Mouse (Mus musculus) cerebellum, adult 8-10 months (tissue): ENCODE results near the gene Htra3.

Source experiments
- DNase-seq: peaks from one replicate; pipeline ENCODE4 v3.0.0; 2022

Htra3 gene

DNA sequence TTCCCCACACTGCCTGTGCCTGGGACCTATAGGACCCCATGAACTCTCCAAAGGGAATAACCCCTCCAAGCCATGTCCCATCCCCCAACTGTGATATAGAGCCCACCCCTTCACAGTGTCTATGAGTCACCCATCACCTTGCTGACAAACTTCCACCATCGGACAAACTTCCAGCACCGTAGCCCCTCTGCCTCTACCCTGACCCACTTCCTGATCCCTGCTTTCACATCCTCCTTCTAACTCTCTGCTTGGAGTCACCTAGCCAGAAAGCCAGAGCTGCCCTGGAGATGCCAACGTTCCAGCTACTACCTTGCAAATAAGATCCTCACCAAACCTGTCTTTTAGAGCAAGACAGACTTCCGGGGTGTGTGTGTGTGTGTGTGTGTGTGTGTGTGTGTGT, 14.1 kb upstream of the Htra3 start:
- DNase-seq = no peak

DNA sequence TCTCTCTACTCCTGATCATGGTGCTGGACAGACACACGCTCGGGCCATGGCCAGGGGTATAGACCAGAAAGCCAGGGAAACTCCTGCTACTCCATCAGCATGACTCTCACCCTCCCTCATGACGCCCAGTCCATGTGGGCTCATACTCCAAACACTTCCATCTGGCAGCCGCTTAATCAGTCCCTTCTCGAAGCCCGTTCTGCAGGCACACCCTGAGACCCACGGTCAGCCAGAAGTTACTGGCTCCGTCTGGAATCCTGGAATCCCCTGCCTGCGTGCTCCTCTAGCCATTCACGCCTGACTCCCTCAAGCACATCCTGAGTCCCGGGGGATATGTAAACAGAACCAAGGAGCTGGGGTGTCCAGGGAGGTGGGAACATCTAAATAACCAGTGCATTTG, 11.7 kb upstream of the Htra3 start:
- no peak for DNase-seq

DNA sequence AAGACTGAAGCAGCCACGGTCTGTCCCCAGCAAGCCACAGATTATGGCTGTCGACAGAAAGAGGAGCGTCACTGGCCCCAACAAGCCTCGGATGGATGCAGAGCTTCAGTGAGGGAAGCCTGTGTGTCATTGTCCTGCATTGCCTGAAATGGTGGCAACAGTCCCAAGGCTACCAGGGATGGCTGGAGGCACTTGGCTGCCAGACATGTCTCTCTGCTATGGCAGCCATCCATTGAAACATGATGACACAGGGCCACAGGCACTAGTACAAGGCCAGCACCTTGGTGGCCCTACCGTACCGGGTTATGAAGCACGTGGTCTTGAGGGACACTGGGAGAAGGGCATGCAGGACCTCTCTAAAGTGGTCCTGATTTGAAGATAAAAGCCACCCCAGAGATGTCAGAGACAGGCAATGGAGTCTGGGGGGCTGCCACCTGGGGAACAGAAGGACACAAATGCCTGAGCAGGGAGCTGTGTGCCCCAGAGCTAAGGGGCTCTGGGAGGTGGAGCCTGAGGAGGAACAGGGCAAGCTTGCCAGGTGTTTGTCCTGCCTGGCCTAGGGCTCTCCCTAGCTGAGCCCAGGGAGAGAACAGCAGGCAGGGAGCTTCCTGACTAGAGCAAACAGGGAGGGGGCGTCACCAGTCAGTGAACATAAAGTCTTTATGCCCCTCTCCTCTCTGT, 11.0 kb upstream of the Htra3 start:
- DNase-seq = no peak

DNA sequence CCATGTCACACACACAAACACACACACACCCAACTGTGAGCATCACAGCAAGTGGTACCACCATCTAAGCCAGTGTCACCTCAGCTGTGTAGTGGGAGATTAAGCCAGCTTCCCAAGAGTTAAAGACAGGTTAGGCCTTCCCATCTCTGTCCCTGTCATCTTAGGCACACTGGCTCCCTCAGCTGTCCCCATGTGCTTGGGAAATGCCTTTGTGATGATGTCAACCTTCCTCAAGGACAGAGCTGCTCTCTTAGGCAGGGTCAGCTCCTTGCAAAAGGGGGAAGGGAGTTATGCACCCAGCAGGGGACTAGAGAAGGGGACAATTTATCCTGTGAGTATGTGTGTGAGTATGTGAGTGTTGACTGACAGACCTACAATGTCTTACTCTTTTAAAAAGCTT, 9.8 kb upstream of the Htra3 start:
- no peak for DNase-seq

DNA sequence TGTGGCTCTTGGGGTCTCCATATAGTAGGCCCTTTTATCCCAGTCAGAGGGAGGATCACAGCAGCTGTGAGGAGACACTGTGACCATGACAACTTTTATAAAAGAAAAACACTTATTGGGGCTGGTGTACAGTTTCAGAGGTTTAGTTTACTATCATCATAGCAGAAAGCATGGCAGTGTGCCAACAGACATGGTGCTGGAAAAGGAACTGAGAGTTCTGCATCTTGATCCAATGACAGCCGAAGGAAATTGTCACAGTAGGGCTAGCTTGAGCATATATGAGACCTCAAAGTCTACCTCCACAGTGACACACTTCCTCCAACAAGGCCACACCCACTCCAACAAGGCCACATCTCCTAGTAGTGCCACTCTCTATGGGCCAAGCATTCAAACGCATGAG, 9.3 kb upstream of the Htra3 start:
- DNase-seq = no peak

DNA sequence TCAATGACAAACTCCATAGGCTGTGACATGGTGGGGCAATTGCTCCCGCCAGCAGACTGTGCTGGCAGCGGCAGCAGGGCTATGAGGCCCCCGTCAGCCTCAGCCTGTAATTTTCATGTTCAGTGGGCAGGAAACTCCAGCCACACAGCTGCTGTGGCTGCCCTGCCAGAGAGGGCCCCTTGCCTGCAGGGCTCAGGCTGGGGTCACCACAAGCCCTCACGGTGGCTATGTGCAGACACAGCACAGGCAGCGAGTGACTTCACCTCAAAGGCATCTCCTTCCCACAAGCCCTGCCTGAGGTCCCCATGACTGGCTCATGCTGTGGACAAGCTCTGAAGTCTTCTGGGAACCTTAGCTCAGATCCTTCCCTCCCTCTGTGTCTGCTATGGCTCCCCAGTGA, 7.5 kb upstream of the Htra3 start:
- no peak for DNase-seq

DNA sequence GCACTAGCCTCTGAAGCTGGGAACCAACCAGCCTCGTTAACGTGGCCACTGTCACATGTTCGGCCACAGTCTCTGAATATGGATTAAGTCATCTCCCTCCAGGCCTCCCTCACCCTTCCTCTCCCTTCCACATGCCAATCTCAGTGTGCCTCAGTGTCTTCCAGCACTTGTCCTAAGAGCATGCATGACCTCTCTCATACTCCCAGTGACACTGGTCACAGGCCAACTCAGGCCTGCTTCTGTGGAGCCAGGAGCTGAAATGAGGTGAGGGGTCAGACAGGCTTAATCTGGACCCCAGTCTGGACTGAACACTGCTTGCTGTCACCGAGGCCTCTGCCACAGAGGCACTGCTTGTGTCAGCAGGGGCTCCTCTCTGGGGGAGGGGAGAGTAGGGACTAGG, 6.8 kb upstream of the Htra3 start:
- no peak for DNase-seq

DNA sequence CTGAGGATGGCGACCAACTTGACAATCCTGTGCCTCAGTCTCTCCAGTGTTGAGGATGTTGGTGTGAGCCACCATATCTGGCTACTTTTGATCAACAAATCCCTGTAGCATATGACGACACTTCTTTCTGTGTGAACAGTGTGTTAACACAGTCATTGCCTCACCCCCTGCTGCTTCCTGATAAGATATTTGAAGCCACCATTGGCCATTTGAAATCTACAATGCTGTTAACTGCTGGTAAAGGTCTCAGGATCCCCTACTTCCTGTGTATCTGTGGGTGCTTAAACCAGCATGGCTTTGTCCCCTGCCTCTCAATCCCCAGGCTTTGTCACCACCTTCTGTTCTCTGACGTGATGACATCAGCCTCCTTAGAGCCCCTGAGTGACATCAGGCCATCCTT, 5.5 kb upstream of the Htra3 start:
- DNase-seq = no peak

DNA sequence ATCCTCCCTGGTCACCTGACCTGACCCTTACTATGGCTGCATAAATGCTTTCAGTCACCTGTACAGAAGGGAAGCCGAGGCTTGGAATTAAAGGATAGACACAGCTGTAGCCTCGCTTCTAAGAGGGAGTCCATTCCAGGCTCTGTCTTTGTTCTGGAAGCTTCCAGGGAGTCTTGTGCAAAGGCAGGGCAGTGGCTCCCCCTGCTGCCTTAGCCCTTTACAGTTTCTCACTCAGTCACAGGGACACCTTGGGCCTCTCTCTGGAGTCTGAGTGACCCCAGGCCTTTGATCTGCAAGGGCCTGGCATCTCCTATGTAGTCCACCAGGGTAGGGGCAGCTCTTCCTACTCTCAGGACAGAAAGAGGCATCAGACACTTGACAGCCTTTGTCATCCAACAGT, 1.4 kb upstream of the Htra3 start:
- DNase-seq = no peak

DNA sequence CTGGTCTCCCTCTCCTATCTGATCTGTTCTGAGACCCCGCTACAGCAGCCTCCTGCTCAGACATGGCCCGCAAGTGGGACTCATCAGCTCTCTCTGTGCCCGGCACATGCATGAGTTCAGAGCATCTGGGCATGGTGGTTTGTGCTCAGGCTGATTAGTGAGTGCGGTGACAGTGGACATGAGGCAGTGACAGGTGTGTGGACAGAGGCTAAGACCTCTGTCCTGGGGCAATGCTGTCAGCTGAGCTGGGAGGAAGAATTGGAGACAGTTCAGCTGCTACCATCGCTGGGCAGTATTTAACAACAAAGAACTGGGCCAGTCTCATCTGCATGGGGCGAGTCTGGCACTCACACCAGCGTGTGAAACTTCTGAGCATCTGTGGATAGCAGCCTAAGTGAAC, 2.6 kb downstream of the Htra3 start:
- DNase-seq = no peak

DNA sequence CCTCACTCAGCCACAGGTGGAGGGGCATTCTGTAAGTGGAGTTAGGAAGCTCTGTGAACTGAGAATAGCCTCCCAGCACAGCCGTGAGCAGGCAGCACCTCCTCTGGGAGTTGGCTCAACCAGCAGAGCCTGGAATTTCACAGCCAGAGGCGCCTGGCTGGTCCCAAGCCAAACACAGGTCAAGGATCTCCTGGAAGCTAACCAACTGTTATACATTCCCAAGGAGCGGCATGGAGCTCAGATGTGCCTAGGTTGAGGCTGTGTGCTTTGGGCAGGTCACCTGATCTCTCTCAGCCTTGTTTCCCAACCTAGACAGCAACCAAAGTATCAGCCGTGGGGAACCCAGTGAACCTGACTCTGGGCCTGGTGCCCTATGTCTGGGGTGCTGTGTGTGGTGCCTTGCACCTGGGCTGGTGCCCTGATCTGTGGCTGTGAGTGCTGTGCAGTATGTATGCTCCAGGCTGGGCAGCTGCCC, 5.5 kb downstream of the Htra3 start:
- DNase-seq = no peak

DNA sequence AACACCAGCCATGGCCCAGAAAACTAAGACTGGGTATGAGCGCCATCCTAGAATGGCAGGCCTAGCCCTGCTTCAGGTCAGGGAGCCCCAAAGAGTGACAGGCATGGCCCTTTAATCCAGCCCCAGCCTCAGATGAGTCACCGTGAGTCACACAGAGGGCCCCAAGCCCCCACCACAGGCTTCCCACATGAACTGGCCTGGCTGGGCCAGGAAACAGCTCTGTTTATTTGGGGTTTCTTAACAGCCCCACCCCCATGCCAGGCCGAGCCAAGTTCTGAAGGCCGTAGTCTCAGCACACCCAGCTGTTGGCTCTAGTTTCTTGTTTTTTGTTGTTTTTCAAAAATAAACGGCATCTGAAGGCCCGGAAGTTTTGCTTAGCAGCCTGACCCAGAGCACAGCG, 6.5 kb downstream of the Htra3 start:
- DNase-seq = no peak

DNA sequence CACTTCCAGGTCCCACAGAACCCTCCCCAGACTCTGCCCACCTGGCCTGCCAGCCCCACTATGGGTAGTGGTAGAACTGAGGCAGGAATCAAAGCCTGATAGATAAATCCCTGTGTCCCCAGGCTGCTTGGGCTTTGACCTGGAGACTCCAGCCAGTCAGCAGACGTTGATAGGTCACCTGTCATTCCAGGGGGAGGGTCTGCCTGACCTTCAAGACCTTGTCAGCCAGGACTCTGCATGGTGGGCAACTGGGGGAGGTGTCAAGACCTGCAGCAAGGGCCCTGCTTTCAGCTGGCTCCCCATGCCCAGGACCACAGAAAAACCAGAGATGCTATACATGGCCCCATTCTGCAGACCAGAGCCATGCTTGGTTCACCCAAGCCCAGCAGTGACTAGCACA, 7.0 kb downstream of the Htra3 start:
- no peak for DNase-seq

DNA sequence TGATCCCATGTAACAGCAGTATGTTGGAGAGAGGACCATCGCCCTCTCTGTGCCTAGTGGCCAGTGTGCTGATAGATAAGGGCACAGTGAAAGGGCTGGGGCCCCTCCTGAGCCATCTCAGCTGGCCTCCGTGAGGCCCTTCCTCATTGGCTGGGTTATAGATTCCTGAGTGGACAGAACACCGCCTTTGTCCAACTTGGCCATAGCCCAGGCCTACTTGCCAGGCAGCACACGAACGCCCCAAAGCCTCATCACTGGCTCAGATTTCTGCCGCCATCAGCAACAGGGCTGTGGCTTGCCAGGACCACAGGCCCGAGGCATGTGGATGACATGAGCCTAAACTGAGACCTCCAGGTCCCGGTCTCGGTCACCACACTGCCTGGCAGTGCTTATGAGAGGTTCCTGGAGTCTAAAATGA, 8.1 kb downstream of the Htra3 start:
- DNase-seq = no peak

DNA sequence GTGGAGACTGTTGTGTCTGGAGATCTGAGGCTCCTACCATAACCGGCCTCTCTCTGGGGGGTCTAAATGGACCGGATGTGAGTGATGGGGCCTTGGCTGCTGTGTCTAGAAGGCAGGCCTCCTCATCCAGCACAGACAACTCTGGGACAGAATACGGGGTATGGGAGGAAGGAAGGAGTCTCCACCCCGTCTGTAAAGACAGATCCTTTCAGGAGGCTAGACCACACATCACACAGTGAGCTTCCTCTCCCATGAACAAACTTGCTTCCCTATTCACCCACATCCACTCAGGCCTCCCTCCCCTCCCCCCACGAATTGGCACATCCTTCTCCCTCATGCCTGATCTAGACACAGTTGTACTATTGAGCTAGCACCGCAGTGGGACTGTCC, 9.2 kb downstream of the Htra3 start:
- DNase-seq = no peak

DNA sequence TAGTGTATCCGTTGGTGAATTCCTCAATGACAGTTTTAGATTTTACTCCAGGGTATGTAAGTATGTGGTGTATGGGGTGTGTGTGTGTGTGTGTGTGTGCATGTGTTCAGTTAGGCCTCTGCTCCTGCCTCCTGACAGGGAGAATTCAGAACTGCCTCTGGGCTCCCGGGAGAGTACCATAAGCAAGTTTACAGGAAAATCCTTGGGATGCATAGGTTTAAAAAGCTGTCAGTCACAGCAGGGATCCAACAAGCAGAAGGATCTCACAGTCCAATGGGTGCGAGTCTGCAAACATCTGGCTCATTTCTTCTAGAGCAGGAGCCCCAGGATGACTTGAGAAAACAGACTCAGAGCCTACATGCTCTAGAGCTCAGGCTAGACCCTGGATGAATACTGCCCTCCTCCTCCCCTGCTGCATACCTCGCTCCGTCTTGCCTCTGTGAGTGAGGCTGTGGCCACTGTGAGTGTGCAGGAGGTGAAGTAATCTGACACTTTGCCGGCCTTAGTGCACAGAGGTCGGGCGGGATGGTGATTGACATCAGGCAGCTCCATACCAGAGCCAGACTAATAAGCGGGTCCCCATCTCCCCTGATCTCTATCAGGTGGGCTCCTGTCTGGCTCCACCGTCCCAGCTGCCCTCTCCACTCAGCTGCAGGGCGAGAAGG, 9.7 kb downstream of the Htra3 start:
- no peak for DNase-seq

DNA sequence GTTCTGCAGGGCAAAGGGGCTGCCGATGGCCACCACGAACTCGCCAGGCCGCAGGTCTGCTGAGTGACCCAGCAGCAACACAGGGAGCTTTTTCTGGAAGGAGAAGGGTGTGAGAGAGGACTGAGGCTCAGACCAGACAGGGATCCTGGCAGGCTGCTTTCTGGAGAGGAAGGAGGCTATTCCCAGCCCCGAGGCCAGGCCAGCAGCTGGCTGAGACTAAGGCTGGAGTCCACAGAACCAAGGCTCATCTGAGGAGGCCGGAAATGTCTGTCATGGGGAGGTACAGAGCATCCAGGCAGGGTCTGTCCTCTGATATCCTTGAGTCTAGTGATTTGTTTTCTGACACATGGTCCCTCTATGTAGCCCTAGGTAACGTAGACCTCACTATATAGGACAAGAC, 13.4 kb downstream of the Htra3 start:
- no peak for DNase-seq

DNA sequence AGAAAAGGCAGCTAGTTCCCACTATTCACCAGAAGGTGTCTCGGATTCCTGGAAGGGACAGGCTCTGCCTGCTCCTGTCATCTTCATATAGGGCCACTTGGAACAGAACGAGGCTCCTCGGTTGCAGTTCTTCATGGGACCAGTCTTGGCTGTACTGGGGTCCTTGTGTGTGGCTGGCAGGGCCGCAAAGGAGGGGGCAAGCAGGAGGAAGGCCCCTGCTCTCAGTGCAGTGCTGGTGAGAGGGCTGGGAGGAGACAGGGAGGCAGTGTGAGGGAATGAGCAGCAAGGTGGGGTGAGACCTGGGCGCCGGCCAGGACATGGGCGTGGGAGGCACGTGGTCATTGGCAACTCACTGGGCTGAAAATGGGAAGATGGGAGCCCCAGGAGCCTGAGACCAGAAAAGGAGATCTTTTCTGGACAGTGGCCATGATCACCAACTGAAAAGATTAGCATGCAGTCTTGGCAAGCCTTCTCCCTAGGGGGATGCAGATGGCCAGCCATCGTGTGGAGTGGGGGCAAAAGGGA, 17.5 kb downstream of the Htra3 start:
- no peak for DNase-seq

DNA sequence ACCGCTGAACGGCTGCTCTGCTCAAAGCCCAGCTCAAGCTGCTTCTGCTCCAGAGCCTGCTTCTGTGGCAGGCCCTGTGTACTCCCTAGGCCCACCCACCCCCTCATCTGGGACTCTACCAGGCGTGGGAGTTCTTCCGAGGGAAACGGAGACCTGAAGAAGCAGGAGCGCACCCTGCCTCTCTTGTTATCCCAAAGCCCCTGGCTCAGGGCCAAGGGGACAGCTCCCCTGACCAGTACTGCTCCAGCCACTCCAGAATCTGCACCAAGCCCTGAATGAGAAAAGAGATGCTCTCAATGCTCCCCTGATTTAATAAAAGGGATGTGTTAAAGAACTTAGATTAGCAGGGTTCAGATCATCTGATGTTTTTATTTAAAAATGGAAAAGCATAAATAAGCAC, 18.4 kb downstream of the Htra3 start:
- no peak for DNase-seq

DNA sequence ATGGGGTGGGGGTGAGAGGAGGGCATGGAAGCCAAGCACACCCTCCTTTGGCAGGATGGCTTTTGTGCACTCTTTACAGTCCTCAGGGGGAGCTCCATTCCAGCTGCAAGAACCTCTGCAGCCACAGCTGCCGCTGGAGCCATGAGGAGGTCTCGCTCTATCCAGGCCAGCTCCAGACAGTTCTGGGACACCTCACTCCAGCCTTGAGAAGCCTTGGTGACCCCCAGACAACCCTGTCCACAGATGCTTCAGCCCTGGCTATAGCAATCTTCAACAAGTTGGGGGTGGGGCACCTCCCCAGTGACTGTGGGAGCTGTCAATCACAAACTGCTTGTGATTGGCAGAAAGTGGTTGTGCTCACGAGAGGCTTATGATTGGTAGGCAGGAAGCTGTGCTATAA, 20.1 kb downstream of the Htra3 start:
- DNase-seq = no peak

DNA sequence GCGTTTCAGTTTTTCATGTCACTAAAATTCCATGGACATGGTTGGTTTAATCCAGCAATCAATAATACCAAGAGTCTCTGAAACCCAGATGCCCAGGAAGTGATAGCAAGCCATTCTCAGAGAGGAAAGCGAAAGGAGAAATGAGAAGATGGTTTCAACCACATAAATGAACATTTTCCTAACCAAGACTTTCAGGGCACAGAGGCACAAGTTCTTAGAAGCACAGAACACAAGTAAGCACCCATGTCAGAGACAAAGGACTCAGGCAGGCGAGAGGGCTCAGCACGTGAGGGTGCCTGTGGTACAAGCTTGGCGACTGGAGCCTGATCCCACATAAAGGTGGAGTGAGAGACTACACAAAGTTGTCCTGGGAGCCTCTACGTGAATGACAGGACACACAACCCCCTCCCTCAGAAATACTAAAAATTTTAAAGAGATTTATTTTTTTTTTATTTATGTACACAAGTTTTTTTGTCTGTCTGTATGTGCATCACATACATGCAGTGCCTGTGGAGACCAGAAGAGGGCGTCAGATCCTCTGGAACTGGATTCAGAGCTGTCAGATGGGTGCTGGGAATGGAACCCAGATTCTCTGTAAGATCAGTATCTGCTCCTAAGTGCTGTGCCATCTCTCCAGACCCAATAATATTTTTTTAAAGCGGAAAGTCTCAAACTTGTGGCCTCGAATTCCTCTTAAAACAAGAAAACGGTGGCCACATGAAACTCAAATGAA, 23.7 kb downstream of the Htra3 start:
- no peak for DNase-seq

DNA sequence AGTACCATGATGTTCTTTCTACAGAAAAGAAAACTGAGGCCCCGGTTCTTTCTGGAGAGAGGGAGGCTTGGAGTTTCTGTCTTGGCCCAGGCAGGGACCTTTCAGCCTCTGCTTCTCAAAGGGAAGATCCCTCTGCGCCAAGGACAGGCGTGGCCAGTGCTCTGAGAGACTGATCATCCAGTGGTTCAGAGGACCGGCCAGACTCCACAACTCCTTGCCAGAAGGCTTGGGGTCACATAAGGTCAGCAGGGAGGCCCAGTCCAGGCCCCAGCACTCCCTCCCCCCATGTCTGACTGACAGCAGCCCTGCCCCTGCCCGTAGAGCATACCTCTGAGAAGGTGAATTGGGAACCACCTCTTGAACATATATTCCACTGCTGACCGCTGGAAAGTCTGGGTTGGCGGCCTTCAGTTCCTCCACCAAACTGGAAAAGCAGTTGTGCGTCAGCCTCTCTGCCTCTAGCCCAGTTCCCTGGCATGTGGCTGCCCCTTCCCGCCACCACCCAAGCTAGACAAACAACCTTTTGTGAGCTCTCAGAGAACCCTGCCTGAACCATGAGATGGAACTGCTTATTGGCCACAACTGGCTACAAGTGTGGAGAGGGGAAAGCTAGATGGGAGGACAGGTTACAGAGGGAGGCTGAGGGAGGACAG, 25.7 kb downstream of the Htra3 start:
- DNase-seq = no peak

DNA sequence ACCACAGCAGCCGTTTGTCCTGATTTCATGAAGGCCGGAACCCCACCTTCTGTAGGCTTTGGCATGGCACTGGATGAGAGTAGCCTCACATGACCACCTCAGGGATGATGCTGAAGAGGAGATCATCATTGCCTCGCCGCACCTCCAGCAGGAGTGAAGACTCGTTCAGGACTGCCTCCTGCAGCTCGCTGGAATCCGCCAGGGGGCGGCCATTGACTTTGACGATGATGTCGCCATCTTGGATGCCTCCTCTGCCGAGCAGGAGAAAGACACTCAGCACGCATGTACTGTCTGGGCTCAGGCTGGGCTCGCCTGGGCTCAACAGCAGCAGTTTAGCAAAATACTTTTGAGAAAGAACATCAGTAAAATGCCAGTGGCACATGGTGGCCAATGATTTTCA, 26.7 kb downstream of the Htra3 start:
- no peak for DNase-seq

DNA sequence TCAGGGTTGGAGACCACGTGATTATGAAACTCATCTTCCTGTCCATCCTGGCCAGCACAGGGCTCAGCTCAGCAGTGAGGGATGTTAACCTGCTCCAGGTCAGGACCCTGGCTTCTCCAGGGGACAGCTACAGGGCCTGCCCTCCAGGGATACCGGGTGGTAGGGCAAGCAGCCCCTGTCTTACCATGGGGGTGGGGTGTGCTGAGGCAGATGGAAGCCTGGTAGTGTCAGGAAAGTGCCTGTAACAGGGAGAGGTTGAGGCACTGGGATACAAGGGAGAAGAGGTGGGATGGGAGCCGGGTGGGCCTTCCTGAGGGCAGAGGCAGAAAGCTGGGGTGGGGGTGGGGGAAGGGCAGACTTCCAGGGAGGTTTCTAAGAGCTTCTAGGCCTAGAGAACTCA, 27.3 kb downstream of the Htra3 start:
- DNase-seq = no peak
